Mouse (Mus musculus) stomach, postnatal 0 days (tissue): ENCODE measurements around the gene Gm14435. TPM values are rescaled to one million over a fixed set of nuclear protein-coding genes. Genes with fewer than 3 reads are reported as not detected.
"Not testable (repeated sequence)": the region's sequence is repeated elsewhere in the genome, so short reads cannot be mapped to it uniquely, and the experiment has no call there.

Source experiments
- ATAC-seq: fragments of 200-750 bp; cut with Nextera tagmentation; 2 replicates; pipeline ENCODE4 v1.8.0; 2017; ENCODE audit not compliant: low FRiP score, low TSS enrichment
- DNase-seq: peaks from one replicate; pipeline ENCODE4 v3.0.0-alpha.2; 2016; ENCODE audit warnings: low spot score
- H3K27ac ChIP-seq: fragments of 300-500 bp; sonication (generic); replicated peaks from 2 replicates; pipeline ENCODE4 v1.5.1; 2014; ENCODE audit warnings: mild to moderate bottlenecking, control low read depth
- H3K27me3 ChIP-seq: fragments of 300-500 bp; sonication (generic); 2 replicates; pipeline ENCODE4 v1.6.1; 2014; ENCODE audit warnings: low read length; ENCODE audit not compliant: control insufficient read depth, insufficient read depth
- H3K36me3 ChIP-seq: fragments of 300-500 bp; sonication (generic); 2 replicates; pipeline ENCODE4 v1.6.1; 2014; ENCODE audit warnings: low read length, mixed read lengths; ENCODE audit not compliant: control insufficient read depth, insufficient read depth
- H3K4me1 ChIP-seq: fragments of 300-500 bp; sonication (generic); replicated peaks from 2 replicates; pipeline ENCODE4 v1.6.1; 2014; ENCODE audit warnings: antibody characterized with exemption; ENCODE audit not compliant: control insufficient read depth, insufficient read depth
- H3K4me2 ChIP-seq: fragments of 300-500 bp; sonication (generic); replicated peaks from 2 replicates; pipeline ENCODE4 v1.6.1; 2014; ENCODE audit warnings: low read depth, mild to moderate bottlenecking, control low read depth, moderate library complexity
- H3K4me3 ChIP-seq: fragments of 300-500 bp; sonication (generic); 2 replicates; pipeline ENCODE4 v1.5.1; 2014; ENCODE audit warnings: low read depth, low read length, control low read depth
- H3K9ac ChIP-seq: fragments of 300-500 bp; sonication (generic); 2 replicates; pipeline ENCODE4 v1.6.1; 2014; ENCODE audit warnings: mild to moderate bottlenecking, low read length, control low read depth, mixed read lengths
- H3K9me3 ChIP-seq: fragments of 300-500 bp; sonication (generic); 2 replicates; pipeline ENCODE4 v1.6.1; 2016; ENCODE audit warnings: low read length; ENCODE audit not compliant: control insufficient read depth
- WGBS: fragments of 180-500 bp; shearing (Covaris S2); extraction: QIAGEN DNeasy Blood & Tissue Kit; methylation state at CpG from one replicate; pipeline ENCODE4 v1.1.7; 2014; 5-methylcytosine and 5-hydroxymethylcytosine counted together
- polyA plus RNA-seq: library from polyadenylated mRNA; unstranded; fragments of >200 nt; fragmentation: Nextera tagmentation; extraction: Ambion mirVana; gene quantifications from 2 replicates; pipeline ENCODE4 v1.2.1, GENCODE M21; 2015

Gene Gm14435
- 10.2 and 12.6 TPM in 2 replicates for polyA plus RNA-seq

DNA sequence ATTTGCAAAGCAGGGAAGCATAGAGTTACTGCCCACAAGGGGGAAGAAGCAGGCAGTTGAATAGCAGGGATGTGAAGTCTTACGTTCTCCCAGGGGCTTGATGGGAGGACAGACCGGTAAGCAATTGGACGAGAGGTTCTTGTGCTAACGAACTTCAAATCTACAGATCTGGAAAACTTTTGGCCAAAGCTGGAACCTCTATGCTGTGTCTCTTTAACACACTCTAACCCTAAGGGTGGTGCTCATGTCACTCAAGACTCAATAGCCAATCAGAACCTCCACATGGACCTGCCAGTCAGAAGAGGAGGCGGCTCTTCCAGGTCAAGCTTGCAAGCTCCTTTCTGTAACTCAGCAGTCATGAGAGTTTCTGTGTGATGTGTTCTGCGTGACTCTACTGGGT lies at the start of gene Gm14435:
TSS of gene Gm14435 (plus strand) at position 301 of the 400 bp plus-strand sequence.
- H3K4me1 ChIP-seq, H3K9ac ChIP-seq, H3K4me3 ChIP-seq, H3K36me3 ChIP-seq, H3K27ac ChIP-seq, H3K4me2 ChIP-seq, H3K27me3 ChIP-seq, H3K9me3 ChIP-seq, DNase-seq, ATAC-seq: not testable (repeated sequence)
- WGBS = no CpG with 5 or more reads among the region's 6 CpGs

Other genes with a start within 250 kb of the Gm14435 start
- 8.0 and 13.8 TPM in 2 replicates for gene 2210418O10Rik, start 197.0 kb upstream of the Gm14435 start, polyA plus RNA-seq
- not detected in 2 replicates for gene Gm11009, start 104.1 kb upstream of the Gm14435 start, polyA plus RNA-seq
- gene Gm14434, start 63.2 kb downstream of the Gm14435 start, polyA plus RNA-seq = 15.4 and 16.3 TPM in 2 replicates
- gene Zfp967, start 97.5 kb downstream of the Gm14435 start, polyA plus RNA-seq = not detected in 2 replicates
- 6.4 and 8.2 TPM in 2 replicates for gene Gm14308, start 212.8 kb downstream of the Gm14435 start, polyA plus RNA-seq
- gene Zfp973, start 246.9 kb downstream of the Gm14435 start, polyA plus RNA-seq = 5.9 and 6.0 TPM in 2 replicates